In the genomic region with DNA sequence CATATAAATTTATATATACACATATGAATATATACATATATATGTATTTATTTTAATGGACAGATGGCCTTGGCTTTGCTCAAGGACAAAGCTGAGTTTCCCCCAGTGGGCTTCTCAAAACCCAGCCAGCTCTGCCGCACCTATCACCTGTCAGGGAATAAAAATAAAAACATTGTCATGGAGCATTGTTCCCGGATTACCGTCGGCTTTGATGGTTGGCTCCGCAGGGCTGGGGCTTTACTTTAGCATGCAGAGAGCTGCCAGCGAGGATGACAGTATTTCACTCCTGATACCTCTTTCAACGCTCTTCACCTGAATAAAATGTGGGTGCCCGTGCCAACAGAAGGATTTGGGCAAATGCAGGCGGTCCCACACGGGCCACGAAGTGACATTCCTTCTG, we compare ENCODE assay signal across 12 mouse cellular contexts. TPM values are rescaled to one million over a fixed set of nuclear protein-coding genes. Genes with fewer than 3 reads are reported as not detected.
A peak's percentile ranks its signal among the peaks of the same experiment; 100 is the strongest.
DNase-seq lines count a peak whose midpoint lies in the region; ATAC-seq and TF ChIP-seq lines count a peak whose summit lies in the region.
"Had no signal": no experiment of that assay in that cellular context is flagged by ENCODE, and none has a peak within 500 bp of the region (broad histone marks: within the 10 kb centered on the region; RNA-seq: fewer than 3 reads in every experiment).

No protein-coding gene starts in this region.

- H3K4me3 ChIP-seq in embryonic facial prominence, embryonic 14.5 days (ENCODE audit: low read depth, low read length), result no peak overlapping the region
- H3K4me3 ChIP-seq in embryonic facial prominence, embryonic 10.5 days, result no peak overlapping the region
- H3K4me3 ChIP-seq in intestine, embryonic 16.5 days (ENCODE audit: low read length), result no peak overlapping the region
- H3K4me3 ChIP-seq in intestine, postnatal 0 days (ENCODE audit: low read depth, low read length), result no peak overlapping the region
- no peak overlapping the region for H3K4me3 ChIP-seq in midbrain, embryonic 13.5 days (replicated peaks)
- H3K4me3 ChIP-seq in midbrain, embryonic 10.5 days, result no peak overlapping the region
- no peak overlapping the region for H3K4me3 ChIP-seq in hindbrain, embryonic 14.5 days (replicated peaks; ENCODE audit: low read length)
- H3K4me3 ChIP-seq: forebrain, embryonic 15.5 days; hindbrain, embryonic 15.5 days had no signal

- H3K4me1 ChIP-seq in embryonic facial prominence, embryonic 14.5 days (ENCODE audit: control insufficient read depth, insufficient read depth, low read length), result peaks cover 30% of the 10 kb centered on the region
- H3K4me1 ChIP-seq in embryonic facial prominence, embryonic 10.5 days, result peaks cover 28% of the 10 kb centered on the region
- peaks cover 29% of the 10 kb centered on the region for H3K4me1 ChIP-seq in intestine, embryonic 16.5 days (ENCODE audit: control insufficient read depth, insufficient read depth, low read length)
- H3K4me1 ChIP-seq in intestine, postnatal 0 days (replicated peaks; ENCODE audit: control insufficient read depth, insufficient read depth, low read length), result 0 out of 2 replicates have a peak, but pooled peaks cover 4% of the 10 kb centered on the region
- H3K4me1 ChIP-seq in midbrain, embryonic 13.5 days (replicated peaks), result peaks cover 54% of the 10 kb centered on the region
- peaks cover 50% of the 10 kb centered on the region for H3K4me1 ChIP-seq in midbrain, embryonic 10.5 days
- peaks cover 22% of the 10 kb centered on the region for H3K4me1 ChIP-seq in hindbrain, embryonic 14.5 days (replicated peaks; ENCODE audit: control insufficient read depth, insufficient read depth, low read length)

- H3K27me3 ChIP-seq in embryonic facial prominence, embryonic 14.5 days (replicated peaks; ENCODE audit: control insufficient read depth, insufficient read depth, low read length), result no peaks in the 10 kb centered on the region
- peaks cover 58% of the 10 kb centered on the region for H3K27me3 ChIP-seq in embryonic facial prominence, embryonic 10.5 days (replicated peaks; ENCODE audit: low read depth, poor library complexity, severe bottlenecking)
- no peaks in the 10 kb centered on the region for H3K27me3 ChIP-seq in intestine, embryonic 16.5 days (replicated peaks; ENCODE audit: control insufficient read depth, insufficient read depth, low read length)
- H3K27me3 ChIP-seq in intestine, postnatal 0 days (replicated peaks; ENCODE audit: control insufficient read depth, insufficient read depth, low read length), result no peaks in the 10 kb centered on the region
- peaks cover 15% of the 10 kb centered on the region; the same call in 1 of the 2 replicates for H3K27me3 ChIP-seq in midbrain, embryonic 13.5 days
- H3K27me3 ChIP-seq in midbrain, embryonic 10.5 days (ENCODE audit: low read depth, poor library complexity, severe bottlenecking), result peaks cover 55% of the 10 kb centered on the region
- H3K27me3 ChIP-seq in hindbrain, embryonic 14.5 days (ENCODE audit: control insufficient read depth, insufficient read depth, low read length), result peaks cover 5% of the 10 kb centered on the region; the same call in 1 of the 2 replicates
- H3K27me3 ChIP-seq: forebrain, embryonic 15.5 days had no signal

- no peak for TF ChIP-seq CTCF in intestine, postnatal 0 days (IDR thresholded peaks at IDR 0.05; ENCODE audit: low read depth)

- no peak for ATAC-seq in embryonic facial prominence, embryonic 14.5 days (ENCODE audit: low read depth)
- ATAC-seq in intestine, embryonic 16.5 days, result no peak
- ATAC-seq in intestine, postnatal 0 days, result no peak
- no peak for ATAC-seq in midbrain, embryonic 13.5 days
- no peak for ATAC-seq in hindbrain, embryonic 14.5 days (ENCODE audit: low FRiP score)
- ATAC-seq: forebrain, embryonic 15.5 days; liver, postnatal 0 days had no signal

- no peaks in the 10 kb centered on the region for H3K9me3 ChIP-seq in embryonic facial prominence, embryonic 14.5 days (ENCODE audit: control insufficient read depth, low read length)
- H3K9me3 ChIP-seq in embryonic facial prominence, embryonic 10.5 days, result no peaks in the 10 kb centered on the region
- no peaks in the 10 kb centered on the region for H3K9me3 ChIP-seq in intestine, embryonic 16.5 days (ENCODE audit: control insufficient read depth, low read length)
- H3K9me3 ChIP-seq in intestine, postnatal 0 days (ENCODE audit: control insufficient read depth), result no peaks in the 10 kb centered on the region
- no peaks in the 10 kb centered on the region for H3K9me3 ChIP-seq in midbrain, embryonic 13.5 days
- H3K9me3 ChIP-seq in midbrain, embryonic 10.5 days (replicated peaks), result no peaks in the 10 kb centered on the region
- no peaks in the 10 kb centered on the region for H3K9me3 ChIP-seq in hindbrain, embryonic 14.5 days (ENCODE audit: control insufficient read depth, low read length)
- H3K9me3 ChIP-seq: forebrain, embryonic 15.5 days; hindbrain, embryonic 15.5 days had no signal

- no peak overlapping the region for H3K4me2 ChIP-seq in embryonic facial prominence, embryonic 14.5 days (ENCODE audit: low read depth, low read length)
- no peak overlapping the region for H3K4me2 ChIP-seq in intestine, embryonic 16.5 days (ENCODE audit: low read depth, low read length)
- H3K4me2 ChIP-seq in intestine, postnatal 0 days (replicated peaks; ENCODE audit: low read depth), result no peak overlapping the region
- H3K4me2 ChIP-seq in midbrain, embryonic 13.5 days (replicated peaks), result 0 out of 2 replicates have a peak overlapping the region, but pooled peaks have one; percentile 2
- no peak overlapping the region for H3K4me2 ChIP-seq in hindbrain, embryonic 14.5 days (replicated peaks)
- H3K4me2 ChIP-seq: forebrain, embryonic 15.5 days; hindbrain, embryonic 15.5 days had no signal

- no peak overlapping the region for H3K9ac ChIP-seq in embryonic facial prominence, embryonic 14.5 days (ENCODE audit: low read depth, low read length)
- H3K9ac ChIP-seq in intestine, embryonic 16.5 days (ENCODE audit: low read depth, low read length), result no peak overlapping the region
- H3K9ac ChIP-seq in intestine, postnatal 0 days (ENCODE audit: low read depth, low read length), result no peak overlapping the region
- H3K9ac ChIP-seq in midbrain, embryonic 13.5 days (replicated peaks), result 0 out of 2 replicates have a peak overlapping the region, but pooled peaks have one; percentile 17
- no peak overlapping the region for H3K9ac ChIP-seq in hindbrain, embryonic 14.5 days
- H3K9ac ChIP-seq: forebrain, embryonic 15.5 days; hindbrain, embryonic 15.5 days; liver, postnatal 0 days had no signal

- DNase-seq in embryonic facial prominence, embryonic 14.5 days (ENCODE audit: low spot score), result peak; percentile 35
- no peak for DNase-seq in embryonic facial prominence, embryonic 10.5 days (ENCODE audit: low spot score)
- no peak for DNase-seq in midbrain, embryonic 10.5 days (ENCODE audit: low spot score)
- no peak for DNase-seq in hindbrain, embryonic 14.5 days (ENCODE audit: low spot score)
- DNase-seq in thymus, postnatal 4 days, result no peak

- WGBS in embryonic facial prominence, embryonic 14.5 days, result 18% methylated on average over 11 of the region's 11 CpGs
- 14% methylated on average over 11 of the region's 11 CpGs for WGBS in embryonic facial prominence, embryonic 10.5 days
- 43% methylated on average over 11 of the region's 11 CpGs for WGBS in intestine, embryonic 16.5 days
- 52% methylated on average over 11 of the region's 11 CpGs for WGBS in intestine, postnatal 0 days
- WGBS in midbrain, embryonic 13.5 days, result 14% methylated on average over 11 of the region's 11 CpGs
- 14% methylated on average over 11 of the region's 11 CpGs for WGBS in midbrain, embryonic 10.5 days
- WGBS in hindbrain, embryonic 14.5 days, result 16% methylated on average over 11 of the region's 11 CpGs

- H3K36me3 ChIP-seq in embryonic facial prominence, embryonic 14.5 days (ENCODE audit: control insufficient read depth, insufficient read depth, low read length), result no peaks in the 10 kb centered on the region
- no peaks in the 10 kb centered on the region for H3K36me3 ChIP-seq in embryonic facial prominence, embryonic 10.5 days (replicated peaks)
- H3K36me3 ChIP-seq in intestine, embryonic 16.5 days (ENCODE audit: control insufficient read depth, insufficient read depth, low read length), result no peaks in the 10 kb centered on the region
- H3K36me3 ChIP-seq in intestine, postnatal 0 days (ENCODE audit: control insufficient read depth, insufficient read depth), result no peaks in the 10 kb centered on the region
- H3K36me3 ChIP-seq in midbrain, embryonic 13.5 days, result no peaks in the 10 kb centered on the region
- H3K36me3 ChIP-seq in midbrain, embryonic 10.5 days, result no peaks in the 10 kb centered on the region
- no peaks in the 10 kb centered on the region for H3K36me3 ChIP-seq in hindbrain, embryonic 14.5 days (replicated peaks; ENCODE audit: control insufficient read depth, insufficient read depth)
- H3K36me3 ChIP-seq: forebrain, embryonic 15.5 days; hindbrain, embryonic 15.5 days had no signal

- no peak overlapping the region for H3K27ac ChIP-seq in embryonic facial prominence, embryonic 14.5 days (replicated peaks; ENCODE audit: low read depth, low read length)
- H3K27ac ChIP-seq in embryonic facial prominence, embryonic 10.5 days (replicated peaks), result no peak overlapping the region
- H3K27ac ChIP-seq in intestine, embryonic 16.5 days (ENCODE audit: low read length), result peak overlapping the region; percentile 71; the same call in 1 of the 2 replicates
- H3K27ac ChIP-seq in intestine, postnatal 0 days (ENCODE audit: low read depth, low read length), result no peak overlapping the region
- no peak overlapping the region for H3K27ac ChIP-seq in midbrain, embryonic 13.5 days
- H3K27ac ChIP-seq in midbrain, embryonic 10.5 days (replicated peaks), result no peak overlapping the region
- H3K27ac ChIP-seq in hindbrain, embryonic 14.5 days, result no peak overlapping the region
- H3K27ac ChIP-seq: forebrain, embryonic 15.5 days had no signal

RNA-seq across cellular contexts. Expression of a gene that starts 9.3 kb away (rescaled TPM):
- 5.4 and 5.5 TPM in 2 replicates for polyA plus RNA-seq in embryonic facial prominence, embryonic 14.5 days (2014; fragmentation: Nextera tagmentation; extraction: Ambion mirVana)
- polyA plus RNA-seq in embryonic facial prominence, embryonic 10.5 days (2016; fragmentation: Nextera tagmentation; extraction: Ambion mirVana), result 0.77 and 0.91 TPM in 2 replicates
- 0.51 and 4.2 TPM in 2 replicates for polyA plus RNA-seq in intestine, embryonic 16.5 days (2015; fragmentation: Nextera tagmentation; extraction: Ambion mirVana)
- 7.2 and 7.8 TPM in 2 replicates for polyA plus RNA-seq in intestine, postnatal 0 days (2015; fragmentation: Nextera tagmentation; extraction: Ambion mirVana)
- polyA plus RNA-seq in midbrain, embryonic 13.5 days (2015; fragmentation: Nextera tagmentation; extraction: Ambion mirVana), result 2.6 and 4.4 TPM in 2 replicates
- polyA plus RNA-seq in midbrain, embryonic 10.5 days (2016; fragmentation: Nextera tagmentation; extraction: Ambion mirVana), result 0.74 and 1.4 TPM in 2 replicates
- polyA plus RNA-seq in hindbrain, embryonic 14.5 days (2014; fragmentation: Nextera tagmentation; extraction: Ambion mirVana), result 4.6 and 4.8 TPM in 2 replicates
- polyA plus RNA-seq: CD4-positive, CD25-positive, alpha-beta regulatory T cell, adult 4 months had no signal

RNA-seq across cellular contexts. Expression of a gene that starts 37.6 kb away (rescaled TPM):
- polyA plus RNA-seq in embryonic facial prominence, embryonic 14.5 days (2014; fragmentation: Nextera tagmentation; extraction: Ambion mirVana), result 87.2 and 105 TPM in 2 replicates
- 107 and 112 TPM in 2 replicates for polyA plus RNA-seq in embryonic facial prominence, embryonic 10.5 days (2016; fragmentation: Nextera tagmentation; extraction: Ambion mirVana)
- polyA plus RNA-seq in intestine, embryonic 16.5 days (2015; fragmentation: Nextera tagmentation; extraction: Ambion mirVana), result 89.8 and 91.7 TPM in 2 replicates
- polyA plus RNA-seq in intestine, postnatal 0 days (2015; fragmentation: Nextera tagmentation; extraction: Ambion mirVana), result 53.2 and 56.6 TPM in 2 replicates
- polyA plus RNA-seq in midbrain, embryonic 13.5 days (2015; fragmentation: Nextera tagmentation; extraction: Ambion mirVana), result 88.9 and 89.0 TPM in 2 replicates
- polyA plus RNA-seq in midbrain, embryonic 10.5 days (2016; fragmentation: Nextera tagmentation; extraction: Ambion mirVana), result 91.0 and 110 TPM in 2 replicates
- polyA plus RNA-seq in hindbrain, embryonic 14.5 days (2014; fragmentation: Nextera tagmentation; extraction: Ambion mirVana), result 103 and 109 TPM in 2 replicates
